Mouse (Mus musculus) left cerebral cortex, postnatal 10 days (tissue): ENCODE results near the gene Cib3. TPM values are rescaled to one million over a fixed set of nuclear protein-coding genes. Genes with fewer than 3 reads are reported as not detected.

Source experiments
- DNase-seq, 2 experiments: peaks; one replicate each; pipeline ENCODE4 v3.0.0; 2021 to 2022; ENCODE audit warnings: low spot score in 2 of 2, mixed read lengths in 1 of 2; ENCODE audit errors: extremely low spot score in 1 of 2
- intact Hi-C: fragments of 180-260 bp; cut with DNase I; formaldehyde crosslinking; loops from one replicate; pipeline ENCODE4 v1.15.1; 2025
- total RNA-seq, 2 experiments: library from RNA; stranded (reverse); gene quantifications; 2 replicates each; pipeline ENCODE4 v1.2.3; 2021

The Cib3 gene
- total RNA-seq, 2 experiments from 2014 or later: not detected

DNA sequence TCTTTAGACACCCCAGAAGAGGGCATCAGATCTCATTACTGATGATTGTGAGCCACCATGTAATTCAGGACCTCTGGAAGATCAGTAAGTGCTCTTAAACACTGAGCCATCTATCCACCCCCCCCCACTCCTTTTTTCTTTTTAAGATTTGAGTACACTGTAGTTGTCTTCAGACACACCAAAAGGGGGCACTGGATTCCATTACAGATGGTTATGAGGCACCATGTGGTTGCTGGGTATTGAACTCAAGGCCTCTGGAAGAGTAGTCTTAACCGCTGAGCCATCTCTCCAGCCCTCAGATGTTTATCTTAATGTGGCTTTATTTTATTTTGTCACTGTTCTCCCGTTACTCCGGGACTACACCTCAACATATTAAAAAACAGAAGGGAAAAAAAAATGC lies 52.6 kb downstream of the Cib3 start:
- no peak for DNase-seq
- intact Hi-C loops: no loop called here

GRCm38 (mm10) chr8:72158726-72159125 lies 53.9 kb downstream of the Cib3 start:
- intact Hi-C loops: no loop called here
- DNase-seq: no peak

DNA sequence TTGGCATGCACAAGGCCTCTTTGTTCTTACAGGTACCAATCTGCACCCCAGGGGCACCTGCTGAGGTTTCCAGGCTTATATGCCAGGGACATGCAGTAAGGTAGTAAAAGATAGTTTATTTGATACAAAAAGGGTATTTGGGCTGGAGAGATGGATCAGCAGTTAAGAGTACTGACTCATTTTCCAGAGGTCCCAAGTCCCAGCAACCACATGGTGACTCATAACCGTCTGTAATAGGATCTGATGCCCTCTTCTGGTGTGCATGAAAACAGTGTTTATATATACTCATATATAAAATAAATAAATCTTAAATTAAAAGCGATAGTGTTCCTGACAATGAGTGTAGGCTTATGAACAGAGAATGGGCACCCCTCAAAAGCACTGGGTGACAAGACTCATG lies 54.5 kb downstream of the Cib3 start:
- intact Hi-C loops: no loop called here
- DNase-seq: no peak

Other genes with a start within 250 kb of the Cib3 start
- not detected for gene Cyp4f18, start 203.2 kb downstream of the Cib3 start, total RNA-seq
- not detected for gene Olfr372, start 171.6 kb downstream of the Cib3 start, total RNA-seq
- gene Olfr373, start 129.7 kb downstream of the Cib3 start, total RNA-seq: not detected
- gene Olfr374, start 105.8 kb downstream of the Cib3 start, total RNA-seq: not detected
- 10 to 100 TPM; 45.4 to 46.6 TPM for gene Tpm4, start 77.9 kb downstream of the Cib3 start, total RNA-seq
- 10 to 100 TPM; 42.6 to 46.7 TPM for gene Rab8a, start 51.6 kb downstream of the Cib3 start, total RNA-seq
- gene Hsh2d, start 23.2 kb downstream of the Cib3 start, total RNA-seq: not detected
- gene Gm11034, start 799 bp upstream of the Cib3 start, total RNA-seq: not detected
- gene Fam32a, start 6.9 kb upstream of the Cib3 start, total RNA-seq: 10 to 100 TPM; 54.0 to 59.4 TPM
- 100 to 1,000 TPM; 115 to 119 TPM for gene Ap1m1, start 27.2 kb upstream of the Cib3 start, total RNA-seq
- gene Gm10282, start 92.4 kb upstream of the Cib3 start, total RNA-seq: 10 to 100 TPM in 1 of 2 experiments, 1 to 10 TPM in 1; 6.3 to 10.8 TPM
- 10 to 100 TPM; 15.4 to 18.9 TPM for gene Klf2, start 106.2 kb upstream of the Cib3 start, total RNA-seq
- 10 to 100 TPM; 69.6 to 72.0 TPM for gene Eps15l1, start 208.6 kb upstream of the Cib3 start, total RNA-seq
- 1 to 10 TPM in 1 of 2 experiments, under 1 TPM in 1; 0.88 to 1.0 TPM for gene Calr3, start 231.0 kb upstream of the Cib3 start, total RNA-seq
- 10 to 100 TPM; 12.8 to 13.6 TPM for gene 1700030K09Rik, start 231.0 kb upstream of the Cib3 start, total RNA-seq